Comparison of ENCODE assay signal across 20 mouse cellular contexts in genomic region chr1:48351416-48351815, GRCm38 (mm10).
A peak's percentile ranks its signal among the peaks of the same experiment; 100 is the strongest.
DNase-seq lines count a peak whose midpoint lies in the region; ATAC-seq and TF ChIP-seq lines count a peak whose summit lies in the region.
"Had no signal": no experiment of that assay in that cellular context is flagged by ENCODE, and none has a peak within 500 bp of the region (broad histone marks: within the 10 kb centered on the region; RNA-seq: fewer than 3 reads in every experiment).

No protein-coding gene starts in this region.

- H3K4me2 ChIP-seq in midbrain, postnatal 0 days (ENCODE audit: low read depth, low read length, poor library complexity, severe bottlenecking), result no peak overlapping the region
- H3K4me2 ChIP-seq in midbrain, embryonic 16.5 days (ENCODE audit: low read length), result no peak overlapping the region
- H3K4me2 ChIP-seq: embryonic facial prominence, embryonic 12.5 days; forebrain, embryonic 12.5 days had no signal

- no peaks in the 10 kb centered on the region for H3K27me3 ChIP-seq in midbrain, postnatal 0 days (ENCODE audit: insufficient read depth, low read length)
- no peaks in the 10 kb centered on the region for H3K27me3 ChIP-seq in midbrain, embryonic 16.5 days (ENCODE audit: control insufficient read depth, insufficient read depth, low read depth, low read length)
- H3K27me3 ChIP-seq: embryonic facial prominence, embryonic 12.5 days; forebrain, embryonic 12.5 days had no signal

- intact Hi-C loops in left cerebral cortex, postnatal 4 days (cut with DNase I), result no loop called here

- ATAC-seq in midbrain, postnatal 0 days (ENCODE audit: low FRiP score), result no peak
- no peak for ATAC-seq in midbrain, embryonic 16.5 days
- ATAC-seq: forebrain, embryonic 14.5 days; forebrain, embryonic 16.5 days had no signal

- no peaks in the 10 kb centered on the region for H3K36me3 ChIP-seq in midbrain, postnatal 0 days (ENCODE audit: insufficient read depth, low read length)
- no peaks in the 10 kb centered on the region for H3K36me3 ChIP-seq in midbrain, embryonic 16.5 days (ENCODE audit: control insufficient read depth, insufficient read depth, low read length)
- H3K36me3 ChIP-seq: embryonic facial prominence, embryonic 10.5 days; embryonic facial prominence, embryonic 12.5 days; forebrain, embryonic 10.5 days; forebrain, embryonic 12.5 days had no signal

- no peak overlapping the region for H3K27ac ChIP-seq in midbrain, postnatal 0 days (ENCODE audit: low read depth, low read length)
- H3K27ac ChIP-seq in midbrain, embryonic 16.5 days (ENCODE audit: low read length), result no peak overlapping the region
- H3K27ac ChIP-seq: embryonic facial prominence, embryonic 10.5 days; embryonic facial prominence, embryonic 12.5 days; forebrain, embryonic 10.5 days; forebrain, embryonic 12.5 days had no signal

- H3K9ac ChIP-seq in midbrain, postnatal 0 days (replicated peaks; ENCODE audit: low read length, poor library complexity, severe bottlenecking), result no peak overlapping the region
- no peak overlapping the region for H3K9ac ChIP-seq in midbrain, embryonic 16.5 days (ENCODE audit: low read depth, low read length)
- H3K9ac ChIP-seq: embryonic facial prominence, embryonic 12.5 days; forebrain, embryonic 12.5 days had no signal

- no peaks in the 10 kb centered on the region for H3K4me1 ChIP-seq in midbrain, postnatal 0 days (ENCODE audit: insufficient read depth, low read length)
- no peaks in the 10 kb centered on the region for H3K4me1 ChIP-seq in midbrain, embryonic 16.5 days (ENCODE audit: control insufficient read depth, insufficient read depth, low read length)
- H3K4me1 ChIP-seq: embryonic facial prominence, embryonic 10.5 days; embryonic facial prominence, embryonic 12.5 days; forebrain, embryonic 10.5 days; forebrain, embryonic 12.5 days had no signal

- TF ChIP-seq CTCF in midbrain, postnatal 0 days (IDR thresholded peaks at IDR 0.05), result no peak

- 72% methylated on average over 3 of the region's 3 CpGs for WGBS in midbrain, postnatal 0 days
- WGBS in midbrain, embryonic 16.5 days, result 85% methylated on average over 3 of the region's 3 CpGs

- no peak overlapping the region for H3K4me3 ChIP-seq in midbrain, postnatal 0 days (ENCODE audit: low read depth, low read length)
- H3K4me3 ChIP-seq in midbrain, embryonic 16.5 days (ENCODE audit: low read depth, low read length), result no peak overlapping the region
- H3K4me3 ChIP-seq: embryonic facial prominence, embryonic 10.5 days; embryonic facial prominence, embryonic 12.5 days; forebrain, embryonic 10.5 days; forebrain, embryonic 12.5 days had no signal

- no peaks in the 10 kb centered on the region for H3K9me3 ChIP-seq in midbrain, postnatal 0 days (ENCODE audit: low read length)
- no peaks in the 10 kb centered on the region for H3K9me3 ChIP-seq in midbrain, embryonic 16.5 days (replicated peaks; ENCODE audit: control insufficient read depth, low read length, poor library complexity, severe bottlenecking)
- H3K9me3 ChIP-seq: embryonic facial prominence, embryonic 10.5 days; embryonic facial prominence, embryonic 12.5 days; forebrain, embryonic 10.5 days; forebrain, embryonic 12.5 days had no signal

- DNase-seq in cerebellum, postnatal 14 days, result peak; percentile 10 to 39
- DNase-seq in cerebellum, adult 11-12 months, result no peak
- DNase-seq in left cerebral cortex, postnatal 4 days, result peak; percentile 1
- no peak for DNase-seq in left cerebral cortex, adult 18-20 months (ENCODE audit: low spot score in 2 of 2)
- DNase-seq in midbrain, postnatal 0 days (ENCODE audit: low spot score), result peak; percentile 17
- DNase-seq in gonadal fat pad, adult 2 months (ENCODE audit: low read depth), result peak; percentile 33
- DNase-seq in layer of hippocampus, adult 8-10 months (ENCODE audit: low spot score in 2 of 2), result no peak
- DNase-seq: adrenal gland, adult 8-10 months; adrenal gland, postnatal 14 days; adrenal gland, postnatal 36 days; cerebellum, adult 18-20 months; cerebellum, adult 9-10 months; cerebellum, postnatal 25 days had no signal

Comparison
In these comparisons a context has a peak if more than half of its experiments do, and no peak if none do; other contexts are left out.
1. DNase-seq: peak in cerebellum, postnatal 14 days (2 of 2), left cerebral cortex, postnatal 4 days (single experiment), midbrain, postnatal 0 days (single experiment) and gonadal fat pad, adult 2 months (single experiment); none in cerebellum, adult 11-12 months (single experiment), left cerebral cortex, adult 18-20 months (0 of 2) and layer of hippocampus, adult 8-10 months (0 of 2).